Mouse (Mus musculus) layer of hippocampus, postnatal 10 days (tissue): ENCODE results near the gene Pcdh17. TPM values are rescaled to one million over a fixed set of nuclear protein-coding genes. Genes with fewer than 3 reads are reported as not detected.

Experiments
- DNase-seq, 2 experiments: peaks; one replicate each; pipeline ENCODE4 v3.0.0; 2021; ENCODE audit warnings: low spot score in 2 of 2
- long read RNA-seq: library from polyadenylated mRNA; stranded (forward); transcript quantifications from one replicate; pipeline ENCODE4 v2.0.0, GENCODE M21; 2023
- total RNA-seq, 2 experiments: library from RNA; stranded (reverse); gene quantifications; 2 replicates each; pipeline ENCODE4 v1.2.3; 2021

The Pcdh17 gene
- total RNA-seq: 10 to 100 TPM; 46.3 to 48.5 TPM
- long read RNA-seq, full-length matches to known transcripts: 3 of 14 reads
- long read RNA-seq, partial matches to known transcripts: 0 of 14 reads
- long read RNA-seq, other reads (novel, unspliced or antisense): 11 of 14 reads

GRCm38 (mm10) chr14:84443288-84443686, at the start of gene Pcdh17:
TSS of gene Pcdh17 (plus strand) at chr14:84443563.
- peak; percentile 94 to 97 for DNase-seq

- no peak for DNase-seq
These were observed 46.2 kb upstream of the Pcdh17 start for GRCm38 (mm10) chr14:84397137-84397536.

GRCm38 (mm10) chr14:84424736-84425135, 18.6 kb upstream of the Pcdh17 start:
- no peak for DNase-seq

GRCm38 (mm10) chr14:84426616-84427015, 16.7 kb upstream of the Pcdh17 start:
- no peak for DNase-seq

GRCm38 (mm10) chr14:84438066-84438770, 5.1 kb upstream of the Pcdh17 start:
- DNase-seq: peak; percentile 18 to 42

GRCm38 (mm10) chr14:84440903-84441302, 2.5 kb upstream of the Pcdh17 start:
- DNase-seq: peak; percentile 54 to 60

GRCm38 (mm10) chr14:84442528-84443287, 655 bp upstream of the Pcdh17 start:
- peak; percentile 49 to 54 for DNase-seq

GRCm38 (mm10) chr14:84443761-84444160, 398 bp downstream of the Pcdh17 start:
- no peak for DNase-seq

- peak; percentile 32 to 64 for DNase-seq
These were observed 906 bp downstream of the Pcdh17 start for GRCm38 (mm10) chr14:84444276-84444662.

GRCm38 (mm10) chr14:84444663-84445502, 1.5 kb downstream of the Pcdh17 start:
- peak; percentile 55 to 69 for DNase-seq

- peak; percentile 49 to 65 for DNase-seq
These were observed 2.4 kb downstream of the Pcdh17 start for GRCm38 (mm10) chr14:84445503-84446410.

GRCm38 (mm10) chr14:84446411-84446915, 3.1 kb downstream of the Pcdh17 start:
- DNase-seq: peak in 1 of 2 experiments; percentile 47

GRCm38 (mm10) chr14:84446941-84447641, 3.7 kb downstream of the Pcdh17 start:
- peak; percentile 66 to 73 for DNase-seq

GRCm38 (mm10) chr14:84447661-84448380, 4.5 kb downstream of the Pcdh17 start:
- DNase-seq: peak; percentile 60 to 62

GRCm38 (mm10) chr14:84448381-84448771, 5.0 kb downstream of the Pcdh17 start:
- no peak for DNase-seq

GRCm38 (mm10) chr14:84454074-84454845, 10.9 kb downstream of the Pcdh17 start:
- no peak for DNase-seq

- DNase-seq: no peak
These were observed 32.1 kb downstream of the Pcdh17 start for GRCm38 (mm10) chr14:84475491-84475890.

- DNase-seq: no peak
These were observed 33.0 kb downstream of the Pcdh17 start for GRCm38 (mm10) chr14:84476336-84476735.
